Mouse (Mus musculus) intestine, postnatal 0 days (tissue): ENCODE measurements around the gene B3gnt2. TPM values are rescaled to one million over a fixed set of nuclear protein-coding genes. Genes with fewer than 3 reads are reported as not detected.

Experiments
- ATAC-seq: fragments of 200-750 bp; cut with Nextera tagmentation; 2 replicates; pipeline ENCODE4 v1.8.0; 2017; ENCODE audit warnings: mild to moderate bottlenecking, moderate TSS enrichment, moderate library complexity
- H3K27ac ChIP-seq: fragments of 300-500 bp; sonication (generic); 2 replicates; pipeline ENCODE4 v1.5.1; 2014; ENCODE audit warnings: mild to moderate bottlenecking, low read depth, low read length, moderate library complexity
- H3K27me3 ChIP-seq: fragments of 300-500 bp; sonication (generic); replicated peaks from 2 replicates; pipeline ENCODE4 v1.6.1; 2014; ENCODE audit warnings: low read length, mixed read lengths; ENCODE audit not compliant: control insufficient read depth, insufficient read depth
- H3K36me3 ChIP-seq: fragments of 300-500 bp; sonication (generic); 2 replicates; pipeline ENCODE4 v1.6.1; 2014; ENCODE audit warnings: mild to moderate bottlenecking, moderate library complexity; ENCODE audit not compliant: control insufficient read depth, insufficient read depth
- H3K4me1 ChIP-seq: fragments of 300-500 bp; sonication (generic); replicated peaks from 2 replicates; pipeline ENCODE4 v1.6.1; 2014; ENCODE audit warnings: antibody characterized with exemption, low read length, mixed read lengths; ENCODE audit not compliant: control insufficient read depth, insufficient read depth
- H3K4me2 ChIP-seq: fragments of 300-500 bp; sonication (generic); replicated peaks from 2 replicates; pipeline ENCODE4 v1.6.1; 2014; ENCODE audit warnings: low read depth, mild to moderate bottlenecking, moderate library complexity
- H3K4me3 ChIP-seq: fragments of 300-500 bp; sonication (generic); 2 replicates; pipeline ENCODE4 v1.5.1; 2014; ENCODE audit warnings: low read depth, low read length
- H3K9ac ChIP-seq: fragments of 300-500 bp; sonication (generic); 2 replicates; pipeline ENCODE4 v1.6.1; 2014; ENCODE audit warnings: mild to moderate bottlenecking, low read depth, low read length
- H3K9me3 ChIP-seq: fragments of 300-500 bp; sonication (generic); 2 replicates; pipeline ENCODE4 v1.6.1; 2016; ENCODE audit warnings: mixed run types; ENCODE audit not compliant: control insufficient read depth
- CTCF ChIP-seq: sonication (generic); IDR thresholded peaks from 2 replicates; pipeline ENCODE4 v1.5.1; 2016; ENCODE audit warnings: low read depth, mild to moderate bottlenecking, control low read depth, antibody characterized with exemption, moderate library complexity
- whole genome bisulfite sequencing: fragments of 180-500 bp; shearing (Covaris S2); extraction: QIAGEN DNeasy Blood & Tissue Kit; methylation state at CpG from one replicate; pipeline ENCODE4 v1.1.7; 2014; 5-methylcytosine and 5-hydroxymethylcytosine counted together
- polyA plus RNA-seq: library from polyadenylated mRNA; unstranded; fragments of >200 nt; fragmentation: Nextera tagmentation; extraction: Ambion mirVana; gene quantifications from 2 replicates; pipeline ENCODE4 v1.2.1, GENCODE M21; 2015

Gene B3gnt2
- polyA plus RNA-seq, 1 experiment from 2014 or later: 15.1 TPM

DNA sequence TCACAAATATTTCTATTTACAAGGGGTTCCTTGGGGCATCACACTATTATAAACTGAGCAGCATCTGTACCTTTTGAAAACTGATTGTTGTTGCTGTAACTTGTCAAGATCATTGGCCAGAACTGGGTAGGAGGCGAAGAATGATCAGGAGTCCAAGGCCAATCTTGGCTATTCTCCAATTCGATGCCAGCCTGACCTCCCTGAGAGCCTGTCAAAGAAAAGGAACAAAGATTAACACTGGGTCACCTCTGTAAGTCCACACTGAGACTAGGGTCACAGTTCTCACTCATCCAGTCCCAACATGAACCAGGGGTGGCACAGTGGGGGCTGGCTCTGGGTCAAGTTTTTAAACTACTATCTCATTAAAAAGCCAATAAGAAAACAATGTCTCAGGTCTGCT lies 85.9 kb downstream of the B3gnt2 start:
- 0 out of 2 replicates have a peak, but pooled peaks cover 4% of the 10 kb centered on the region for H3K9me3 ChIP-seq
- H3K27me3 ChIP-seq: no peaks in the 10 kb centered on the region
- H3K4me2 ChIP-seq: no peak overlapping the region
- H3K9ac ChIP-seq: no peak overlapping the region
- H3K27ac ChIP-seq: no peak overlapping the region
- H3K4me1 ChIP-seq: no peaks in the 10 kb centered on the region
- no peak overlapping the region for H3K4me3 ChIP-seq
- ATAC-seq: no peak
- H3K36me3 ChIP-seq: no peaks in the 10 kb centered on the region
- 92% methylated on average over 2 of the region's 2 CpGs for WGBS
- TF ChIP-seq CTCF: no peak

DNA sequence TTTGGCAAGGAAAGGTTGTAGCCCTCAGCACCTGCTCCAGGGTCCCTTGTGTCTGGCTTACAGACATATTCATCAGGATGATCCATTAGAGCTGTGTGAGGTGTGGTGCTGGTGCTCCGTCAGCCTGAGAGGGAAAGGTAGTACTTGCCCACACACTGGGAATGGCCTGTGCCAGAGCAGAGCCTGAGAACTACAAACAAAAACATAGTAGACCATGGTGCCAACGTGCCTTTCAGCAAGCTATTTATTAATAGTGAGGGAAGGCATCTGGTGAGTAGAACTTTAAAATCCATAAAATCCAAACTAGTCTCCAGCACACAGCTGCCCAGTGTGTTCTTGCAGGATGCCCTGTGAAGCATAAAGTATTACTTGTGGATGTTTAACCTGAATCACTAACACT lies 94.5 kb downstream of the B3gnt2 start:
- Histone ChIP-seq H3K4me1 (no peaks in the 10 kb centered on the region), H3K27me3 (no peaks in the 10 kb centered on the region), H3K9me3 (no peaks in the 10 kb centered on the region), H3K4me2 (no peak overlapping the region), H3K27ac (no peak overlapping the region), H3K9ac (no peak overlapping the region), H3K4me3 (no peak overlapping the region), H3K36me3 (no peaks in the 10 kb centered on the region)
- 66% methylated on average over 2 of the region's 2 CpGs for WGBS
- ATAC-seq: no peak
- no peak for TF ChIP-seq CTCF

DNA sequence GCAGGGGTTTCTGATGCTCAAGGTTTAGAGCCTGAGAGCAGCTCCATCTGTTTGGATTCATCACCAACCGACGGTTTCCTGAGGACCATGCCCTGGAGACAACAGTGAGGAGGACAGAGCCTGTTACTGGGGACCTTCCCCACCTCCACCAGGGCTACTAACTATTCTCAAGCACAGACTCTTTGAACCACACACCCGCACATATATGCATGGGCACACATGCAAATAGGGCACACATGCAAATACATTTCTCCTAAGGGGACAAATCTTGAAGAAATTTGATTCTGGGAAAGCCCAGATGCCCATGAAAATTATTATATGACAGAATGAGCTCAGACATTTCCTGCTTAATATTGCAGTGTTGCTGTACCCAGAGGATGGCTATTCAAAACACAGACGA lies 95.3 kb downstream of the B3gnt2 start:
- Histone ChIP-seq H3K4me1 (no peaks in the 10 kb centered on the region), H3K4me2 (no peak overlapping the region), H3K9ac (no peak overlapping the region), H3K4me3 (no peak overlapping the region), H3K9me3 (no peaks in the 10 kb centered on the region), H3K27ac (no peak overlapping the region), H3K36me3 (no peaks in the 10 kb centered on the region), H3K27me3 (no peaks in the 10 kb centered on the region)
- TF ChIP-seq CTCF: no peak
- ATAC-seq: no peak
- WGBS: 80% methylated on average over 4 of the region's 4 CpGs

DNA sequence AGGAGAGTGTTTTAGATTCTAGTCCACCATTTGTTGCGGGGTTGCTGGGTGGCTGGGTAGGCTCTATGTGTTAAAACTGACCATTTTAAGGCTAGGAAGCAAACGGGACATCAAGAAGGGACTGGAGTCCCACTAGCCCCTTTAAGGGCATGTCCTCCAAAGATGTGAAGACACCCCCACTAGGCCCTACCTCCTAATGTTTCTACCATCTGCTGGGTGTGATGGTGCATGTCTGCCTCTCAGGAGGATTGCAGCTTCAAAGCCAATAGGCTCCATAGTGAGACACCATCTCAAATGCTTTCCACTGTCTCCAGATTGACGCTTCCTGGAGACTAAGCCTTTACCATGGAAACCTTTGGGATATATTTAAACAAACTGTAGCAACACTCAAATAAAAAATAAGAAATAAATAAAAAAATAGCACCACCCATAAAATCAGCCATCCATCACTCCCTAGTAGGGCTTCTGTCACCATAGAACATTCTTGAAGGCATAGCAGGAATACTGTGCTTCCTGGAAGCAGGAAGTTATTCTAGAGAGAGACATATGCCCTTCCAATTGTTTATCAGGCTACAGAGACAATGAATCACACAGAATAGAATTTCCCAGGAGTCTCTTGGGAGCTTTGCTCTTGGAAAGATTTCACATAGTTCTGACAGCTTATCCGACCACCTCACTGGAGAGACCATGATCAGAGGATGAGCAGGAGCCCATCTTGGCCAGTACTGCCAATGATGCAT lies 97.0 kb downstream of the B3gnt2 start:
- WGBS: 70% methylated on average over 4 of the region's 4 CpGs
- Histone ChIP-seq H3K27ac (no peak overlapping the region), H3K4me2 (no peak overlapping the region), H3K4me3 (no peak overlapping the region), H3K9ac (no peak overlapping the region), H3K27me3 (no peaks in the 10 kb centered on the region), H3K4me1 (no peaks in the 10 kb centered on the region), H3K36me3 (no peaks in the 10 kb centered on the region), H3K9me3 (no peaks in the 10 kb centered on the region)
- TF ChIP-seq CTCF: no peak
- ATAC-seq: no peak

DNA sequence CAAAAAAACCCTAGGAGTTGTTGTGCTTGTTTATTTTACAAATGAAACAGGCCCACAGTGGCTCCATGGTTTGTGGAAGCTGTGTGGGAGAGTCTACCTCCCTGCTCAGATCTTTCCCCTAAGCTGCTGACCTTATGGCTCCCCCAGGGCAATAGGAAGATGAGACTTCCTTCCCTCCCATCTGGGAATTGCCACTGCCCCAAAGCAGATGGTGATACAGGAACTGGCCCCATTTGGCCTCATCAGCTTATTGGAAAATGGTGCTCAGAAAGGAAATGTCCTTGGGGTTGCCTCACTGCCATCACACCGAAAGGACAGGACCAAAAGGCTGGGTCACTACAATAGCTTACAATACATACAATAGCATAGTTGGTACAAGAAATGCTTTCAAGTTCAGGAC lies 97.7 kb downstream of the B3gnt2 start:
- WGBS: 64% methylated on average over 1 of the region's 1 CpGs
- H3K4me3 ChIP-seq: no peak overlapping the region
- H3K9me3 ChIP-seq: no peaks in the 10 kb centered on the region
- no peaks in the 10 kb centered on the region for H3K36me3 ChIP-seq
- no peaks in the 10 kb centered on the region for H3K27me3 ChIP-seq
- TF ChIP-seq CTCF: no peak
- no peak for ATAC-seq
- H3K27ac ChIP-seq: no peak overlapping the region
- no peak overlapping the region for H3K9ac ChIP-seq
- no peaks in the 10 kb centered on the region for H3K4me1 ChIP-seq
- H3K4me2 ChIP-seq: no peak overlapping the region

DNA sequence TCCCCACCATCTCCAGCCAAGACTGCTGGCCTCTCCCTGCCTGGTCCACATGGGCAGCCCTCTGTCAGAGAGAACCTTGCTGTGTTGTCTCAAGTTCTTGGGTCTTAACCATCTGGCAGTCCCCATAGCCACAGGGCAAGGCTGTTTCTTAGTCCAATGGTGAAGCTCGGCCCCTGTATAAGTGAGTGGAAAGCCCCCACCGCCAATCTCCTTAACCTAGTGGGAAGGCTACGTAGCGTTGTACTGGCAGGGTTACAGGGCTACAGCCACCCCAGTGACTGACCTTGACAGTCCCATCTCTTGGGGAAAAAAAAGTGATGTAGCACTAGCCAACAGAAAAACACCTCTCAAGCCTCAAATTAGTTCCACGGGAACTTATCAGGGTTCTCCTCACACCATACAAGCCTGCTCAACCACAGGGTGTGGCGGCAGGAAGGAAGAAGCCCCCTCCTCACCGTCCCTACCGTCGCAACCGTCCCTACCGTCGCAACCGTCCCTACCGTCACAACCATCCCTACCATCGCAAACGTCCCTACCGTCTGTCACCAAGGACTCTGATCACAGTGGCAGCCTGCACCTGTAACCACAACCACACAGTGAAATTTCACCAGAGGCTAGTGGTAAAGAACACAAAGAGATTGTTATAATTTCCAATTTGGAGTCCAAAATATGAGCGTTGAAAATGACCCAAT lies 98.4 kb downstream of the B3gnt2 start:
- no peaks in the 10 kb centered on the region for H3K36me3 ChIP-seq
- H3K9me3 ChIP-seq: no peaks in the 10 kb centered on the region
- no peak overlapping the region for H3K9ac ChIP-seq
- H3K27me3 ChIP-seq: no peaks in the 10 kb centered on the region
- H3K4me2 ChIP-seq: no peak overlapping the region
- H3K4me3 ChIP-seq: no peak overlapping the region
- no peak overlapping the region for H3K27ac ChIP-seq
- no peak for TF ChIP-seq CTCF
- ATAC-seq: no peak
- 85% methylated on average over 18 of the region's 18 CpGs for WGBS
- H3K4me1 ChIP-seq: no peaks in the 10 kb centered on the region
